Mouse (Mus musculus): ENCODE results near the gene Plac1. TPM values are rescaled to one million over a fixed set of nuclear protein-coding genes. Genes with fewer than 3 reads are reported as not detected.

The Plac1 gene
- polyA plus RNA-seq, 1 experiment = 0.84 TPM

DNA sequence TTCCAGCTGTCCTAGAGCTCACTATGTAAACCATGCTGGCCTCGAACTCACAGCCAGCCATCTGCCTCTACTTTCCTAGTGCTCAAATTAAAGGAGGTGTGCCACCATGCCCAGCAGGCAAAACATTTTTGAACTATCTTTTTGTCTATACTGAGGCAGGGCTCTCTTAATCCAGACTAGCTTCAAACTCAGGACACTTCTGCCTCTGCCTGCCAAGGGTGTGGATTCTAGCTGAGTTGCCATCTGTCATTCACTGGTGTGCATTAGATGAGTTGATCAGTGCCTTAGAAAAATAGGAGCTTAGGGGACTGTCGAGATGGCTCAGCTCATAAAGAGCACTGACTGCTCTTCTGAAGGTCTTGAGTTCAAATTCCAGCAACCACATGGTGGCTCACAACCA lies 216.9 kb downstream of the Plac1 start:
- TF ChIP-seq MAX (IDR thresholded peaks at IDR 0.05; ENCODE audit: low read depth) = no peak
- no peak for TF ChIP-seq POLR2A (IDR thresholded peaks at IDR 0.05; ENCODE audit: insufficient read length, low read depth)
- TF ChIP-seq TCF3 (IDR thresholded peaks at IDR 0.05; ENCODE audit: insufficient read length, low read depth) = no peak
- no peak for TF ChIP-seq CEBPB (IDR thresholded peaks at IDR 0.05; ENCODE audit: insufficient read depth, poor library complexity, severe bottlenecking)
- TF ChIP-seq USF1 (IDR thresholded peaks at IDR 0.05; ENCODE audit: low read depth) = no peak
- TF ChIP-seq TCF12 (IDR thresholded peaks at IDR 0.05; ENCODE audit: insufficient read depth, poor library complexity, severe bottlenecking) = no peak
- no peak for TF ChIP-seq MYOG (IDR thresholded peaks at IDR 0.05; ENCODE audit: control insufficient read depth in 1 of 3, insufficient read depth in 1 of 3, insufficient read length in 2 of 3, low read depth in 2 of 3)
- TF ChIP-seq REST (IDR thresholded peaks at IDR 0.05; ENCODE audit: insufficient read depth, insufficient read length) = no peak
- no peak for TF ChIP-seq POLR2AphosphoS2 (IDR thresholded peaks at IDR 0.05; ENCODE audit: insufficient read length, low read depth)
- no peak for TF ChIP-seq E2F4 (IDR thresholded peaks at IDR 0.05; ENCODE audit: insufficient read depth)
- TF ChIP-seq SRF (IDR thresholded peaks at IDR 0.05; ENCODE audit: control insufficient read depth, insufficient read length, low read depth) = no peak
- no peak for TF ChIP-seq MYOD1 (IDR thresholded peaks at IDR 0.05; ENCODE audit: control insufficient read depth in 1 of 3, insufficient read length in 2 of 3, low read depth in 2 of 3)

More for the DNA sequence above, 216.9 kb downstream of the Plac1 start:
- Histone ChIP-seq H3ac (ENCODE audit: control insufficient read depth, insufficient read length) (no peak overlapping the region), H3K27me3 (ENCODE audit: control insufficient read depth, insufficient read depth, insufficient read length) (no peaks in the 10 kb centered on the region), H3K36me3 (ENCODE audit: control insufficient read depth, insufficient read depth) (no peaks in the 10 kb centered on the region), H3K4me3 (no peak overlapping the region), H3K4me2 (ENCODE audit: low read depth) (no peak overlapping the region), H3K79me2 (ENCODE audit: control insufficient read depth, insufficient read depth) (no peaks in the 10 kb centered on the region)

Other genes with a start within 250 kb of the Plac1 start
- 1.1 TPM for gene Fam122b, start 29.7 kb upstream of the Plac1 start, polyA plus RNA-seq (2012; fragmentation: generic; extraction: Trizol)
- not detected for gene Fam122c, start 33.3 kb upstream of the Plac1 start, polyA plus RNA-seq (2012; fragmentation: generic; extraction: Trizol)
- 20.0 TPM for gene Mospd1, start 130.4 kb upstream of the Plac1 start, polyA plus RNA-seq (2012; fragmentation: generic; extraction: Trizol)
- not detected for gene Etd, start 194.8 kb upstream of the Plac1 start, polyA plus RNA-seq (2012; fragmentation: generic; extraction: Trizol)

Measured in myocyte (in vitro differentiated cells).